Mouse (Mus musculus) spleen, adult 2 months (tissue): ENCODE measurements around the gene Gja3.

Experiments
- CTCF ChIP-seq: fragments of 200-500 bp; IDR thresholded peaks from 2 replicates; pipeline ENCODE4 v1.5.1; 2011; ENCODE audit warnings: mild to moderate bottlenecking, inconsistent platforms; ENCODE audit not compliant: insufficient read depth, insufficient read length, insufficient replicate concordance; ENCODE audit errors: extremely low read depth
- POLR2A ChIP-seq: fragments of 200-500 bp; IDR thresholded peaks from 2 replicates; pipeline ENCODE4 v1.6.1; 2011; ENCODE audit warnings: low read depth, low read length, inconsistent platforms

GRCm38 (mm10) chr14:57032850-57033249 lies 25.1 kb downstream of the Gja3 start:
- TF ChIP-seq POLR2A (no peak), CTCF (no peak)
